Mouse (Mus musculus): ENCODE data around the gene Ankrd28. TPM values are rescaled to one million over a fixed set of nuclear protein-coding genes. Genes with fewer than 3 reads are reported as not detected.

The Ankrd28 gene
- polyA plus RNA-seq, 1 experiment = 2.7 TPM

- DNase-seq (ENCODE audit: low read depth in 1 of 2, low spot score in 2 of 2) = no peak
- H3K4me1 ChIP-seq (ENCODE audit: control insufficient read depth, insufficient read depth, insufficient read length) = no peaks in the 10 kb centered on the region
- no peaks in the 10 kb centered on the region for H3K27me3 ChIP-seq (ENCODE audit: control insufficient read depth, insufficient read depth, low read length)
- no peak for TF ChIP-seq POLR2A (IDR thresholded peaks at IDR 0.05; ENCODE audit: low read depth, low read length)
- TF ChIP-seq CTCF (IDR thresholded peaks at IDR 0.05; ENCODE audit: extremely low read depth, insufficient read depth, insufficient read length, insufficient replicate concordance) = no peak
- peaks cover 15% of the 10 kb centered on the region for H3K36me3 ChIP-seq (ENCODE audit: control insufficient read depth, insufficient read depth, low read length)
- H3K27ac ChIP-seq (ENCODE audit: insufficient read depth, low read length) = no peak overlapping the region
- no peak overlapping the region for H3K4me3 ChIP-seq (ENCODE audit: extremely low read depth, insufficient read depth, insufficient read length)
- WGBS = 97% methylated on average over 1 of the region's 1 CpGs
Observed at GRCm38 (mm10) chr14:31722746-31723145, 107.7 kb downstream of the Ankrd28 start.

DNA sequence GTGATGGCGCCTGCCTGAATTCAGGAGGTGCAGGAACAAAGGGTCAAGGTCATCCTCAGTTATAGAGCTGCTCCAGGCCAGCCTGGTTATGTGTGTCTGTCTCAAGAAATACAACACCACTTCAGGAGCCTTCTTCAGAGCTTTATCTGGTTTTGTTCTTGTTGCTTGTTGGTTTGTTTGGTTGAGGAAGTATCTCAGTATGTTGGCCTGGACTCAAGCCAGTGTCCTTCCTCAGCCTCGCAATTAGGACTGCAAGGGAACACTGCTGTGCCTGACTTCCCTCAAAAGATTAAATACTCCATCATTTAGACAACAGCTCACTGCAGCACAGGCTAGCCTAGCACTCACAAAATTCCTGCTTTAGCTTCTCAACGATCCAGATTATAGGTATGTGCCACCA lies 109.2 kb downstream of the Ankrd28 start:
- no peak for TF ChIP-seq CTCF (IDR thresholded peaks at IDR 0.05; ENCODE audit: extremely low read depth, insufficient read depth, insufficient read length, insufficient replicate concordance)
- no peak for TF ChIP-seq POLR2A (IDR thresholded peaks at IDR 0.05; ENCODE audit: low read depth, low read length)
- DNase-seq (ENCODE audit: low read depth in 1 of 2, low spot score in 2 of 2) = no peak
- H3K36me3 ChIP-seq (ENCODE audit: control insufficient read depth, insufficient read depth, low read length) = peaks cover 17% of the 10 kb centered on the region
- H3K4me1 ChIP-seq (ENCODE audit: control insufficient read depth, insufficient read depth, insufficient read length) = no peaks in the 10 kb centered on the region
- H3K27ac ChIP-seq (ENCODE audit: insufficient read depth, low read length) = no peak overlapping the region
- 93% methylated on average over 3 of the region's 3 CpGs for WGBS
- no peak overlapping the region for H3K4me3 ChIP-seq (ENCODE audit: extremely low read depth, insufficient read depth, insufficient read length)
- no peaks in the 10 kb centered on the region for H3K27me3 ChIP-seq (ENCODE audit: control insufficient read depth, insufficient read depth, low read length)

DNA sequence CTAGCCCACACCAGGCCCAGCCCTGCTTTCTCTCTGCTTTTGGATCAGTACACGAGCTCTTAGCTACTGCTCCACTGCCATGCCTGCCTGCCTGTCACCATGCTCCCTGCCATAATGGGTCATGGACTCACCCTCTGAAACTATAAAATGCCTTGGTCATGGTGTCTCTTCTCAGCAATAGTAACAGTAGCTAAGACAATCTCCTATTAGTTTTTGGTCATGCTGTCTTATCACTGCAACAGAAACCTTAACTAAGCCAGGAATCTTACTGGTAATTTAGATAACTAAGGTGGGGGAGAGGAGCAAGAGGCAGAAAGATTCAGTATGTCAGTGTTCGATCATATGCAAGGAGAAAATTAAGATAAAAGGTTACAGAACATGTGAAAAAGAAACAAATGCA lies 112.1 kb downstream of the Ankrd28 start:
- no peaks in the 10 kb centered on the region for H3K4me1 ChIP-seq (ENCODE audit: control insufficient read depth, insufficient read depth, insufficient read length)
- no peaks in the 10 kb centered on the region for H3K27me3 ChIP-seq (ENCODE audit: control insufficient read depth, insufficient read depth, low read length)
- peaks cover 18% of the 10 kb centered on the region for H3K36me3 ChIP-seq (ENCODE audit: control insufficient read depth, insufficient read depth, low read length)
- TF ChIP-seq CTCF (IDR thresholded peaks at IDR 0.05; ENCODE audit: extremely low read depth, insufficient read depth, insufficient read length, insufficient replicate concordance) (no peak), POLR2A (IDR thresholded peaks at IDR 0.05; ENCODE audit: low read depth, low read length) (no peak)
- DNase-seq (ENCODE audit: low read depth in 1 of 2, low spot score in 2 of 2) = no peak
- WGBS = 83% methylated on average over 2 of the region's 2 CpGs
- no peak overlapping the region for H3K4me3 ChIP-seq (ENCODE audit: extremely low read depth, insufficient read depth, insufficient read length)
- H3K27ac ChIP-seq (ENCODE audit: insufficient read depth, low read length) = no peak overlapping the region

GRCm38 (mm10) chr14:31717360-31717759 lies 113.1 kb downstream of the Ankrd28 start:
- H3K4me1 ChIP-seq (ENCODE audit: control insufficient read depth, insufficient read depth, insufficient read length) = no peaks in the 10 kb centered on the region
- no peaks in the 10 kb centered on the region for H3K27me3 ChIP-seq (ENCODE audit: control insufficient read depth, insufficient read depth, low read length)
- peaks cover 19% of the 10 kb centered on the region for H3K36me3 ChIP-seq (ENCODE audit: control insufficient read depth, insufficient read depth, low read length)
- H3K4me3 ChIP-seq (ENCODE audit: extremely low read depth, insufficient read depth, insufficient read length) = no peak overlapping the region
- no peak for TF ChIP-seq CTCF (IDR thresholded peaks at IDR 0.05; ENCODE audit: extremely low read depth, insufficient read depth, insufficient read length, insufficient replicate concordance)
- no peak for TF ChIP-seq POLR2A (IDR thresholded peaks at IDR 0.05; ENCODE audit: low read depth, low read length)
- H3K27ac ChIP-seq (ENCODE audit: insufficient read depth, low read length) = no peak overlapping the region
- no peak for DNase-seq (ENCODE audit: low read depth in 1 of 2, low spot score in 2 of 2)
- 91% methylated on average over 5 of the region's 5 CpGs for WGBS

DNA sequence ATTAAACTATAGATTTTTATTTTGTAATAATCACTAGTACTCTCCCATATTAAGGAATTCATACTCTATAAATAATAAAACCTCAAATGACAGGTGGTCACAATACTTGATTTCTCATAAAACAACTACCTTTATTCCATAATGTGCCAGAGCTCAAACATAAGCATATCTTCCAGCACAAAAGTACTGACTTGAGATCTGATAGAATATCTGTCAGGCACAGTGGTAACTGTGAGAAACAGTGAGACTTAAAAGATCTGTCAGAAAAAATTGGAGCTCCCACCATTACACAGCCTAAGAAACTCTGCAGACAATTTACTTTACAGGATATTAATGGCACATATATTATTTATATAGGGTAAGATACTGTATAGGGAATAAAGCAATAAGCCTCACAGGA lies 114.8 kb downstream of the Ankrd28 start:
- Histone ChIP-seq H3K27me3 (ENCODE audit: control insufficient read depth, insufficient read depth, low read length) (no peaks in the 10 kb centered on the region), H3K36me3 (ENCODE audit: control insufficient read depth, insufficient read depth, low read length) (peaks cover 16% of the 10 kb centered on the region), H3K27ac (ENCODE audit: insufficient read depth, low read length) (no peak overlapping the region), H3K4me3 (ENCODE audit: extremely low read depth, insufficient read depth, insufficient read length) (no peak overlapping the region), H3K4me1 (ENCODE audit: control insufficient read depth, insufficient read depth, insufficient read length) (no peaks in the 10 kb centered on the region)
- no peak for TF ChIP-seq CTCF (IDR thresholded peaks at IDR 0.05; ENCODE audit: extremely low read depth, insufficient read depth, insufficient read length, insufficient replicate concordance)
- TF ChIP-seq POLR2A (IDR thresholded peaks at IDR 0.05; ENCODE audit: low read depth, low read length) = no peak
- DNase-seq (ENCODE audit: low read depth in 1 of 2, low spot score in 2 of 2) = no peak

GRCm38 (mm10) chr14:31709343-31709742 lies 121.1 kb downstream of the Ankrd28 start:
- Histone ChIP-seq H3K36me3 (ENCODE audit: control insufficient read depth, insufficient read depth, low read length) (peaks cover 15% of the 10 kb centered on the region), H3K27ac (ENCODE audit: insufficient read depth, low read length) (no peak overlapping the region), H3K27me3 (ENCODE audit: control insufficient read depth, insufficient read depth, low read length) (no peaks in the 10 kb centered on the region), H3K4me1 (ENCODE audit: control insufficient read depth, insufficient read depth, insufficient read length) (no peaks in the 10 kb centered on the region), H3K4me3 (ENCODE audit: extremely low read depth, insufficient read depth, insufficient read length) (no peak overlapping the region)
- no peak for TF ChIP-seq CTCF (IDR thresholded peaks at IDR 0.05; ENCODE audit: extremely low read depth, insufficient read depth, insufficient read length, insufficient replicate concordance)
- no peak for TF ChIP-seq POLR2A (IDR thresholded peaks at IDR 0.05; ENCODE audit: low read depth, low read length)
- no peak for DNase-seq (ENCODE audit: low read depth in 1 of 2, low spot score in 2 of 2)
- 79% methylated on average over 1 of the region's 1 CpGs for WGBS

DNA sequence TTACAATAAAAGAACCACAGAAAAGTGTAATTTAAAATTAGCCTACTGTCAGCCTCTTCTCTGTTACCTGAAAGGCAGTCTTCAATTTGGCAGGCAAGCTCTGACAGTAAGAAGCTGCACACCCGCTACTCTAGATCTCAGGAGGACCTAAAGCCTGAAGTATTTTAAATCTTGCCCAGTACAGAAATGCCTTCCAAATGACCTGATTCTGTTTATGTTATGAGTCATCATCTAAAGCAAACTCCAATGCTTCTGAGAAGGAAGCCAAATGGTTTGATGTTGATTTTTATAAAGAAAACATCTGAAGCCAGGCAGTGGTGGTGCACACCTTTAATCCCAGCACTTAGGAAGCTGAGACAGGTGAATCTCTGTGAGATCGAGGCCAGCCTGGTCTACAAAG lies 130.1 kb downstream of the Ankrd28 start:
- H3K4me1 ChIP-seq (ENCODE audit: control insufficient read depth, insufficient read depth, insufficient read length) = peaks cover 14% of the 10 kb centered on the region
- no peak overlapping the region for H3K4me3 ChIP-seq (ENCODE audit: extremely low read depth, insufficient read depth, insufficient read length)
- peaks cover 5% of the 10 kb centered on the region for H3K36me3 ChIP-seq (ENCODE audit: control insufficient read depth, insufficient read depth, low read length)
- DNase-seq (ENCODE audit: low read depth in 1 of 2, low spot score in 2 of 2) = no peak
- H3K27me3 ChIP-seq (ENCODE audit: control insufficient read depth, insufficient read depth, low read length) = no peaks in the 10 kb centered on the region
- WGBS = 82% methylated on average over 2 of the region's 2 CpGs
- TF ChIP-seq POLR2A (IDR thresholded peaks at IDR 0.05; ENCODE audit: low read depth, low read length) (no peak), CTCF (IDR thresholded peaks at IDR 0.05; ENCODE audit: extremely low read depth, insufficient read depth, insufficient read length, insufficient replicate concordance) (no peak)
- no peak overlapping the region for H3K27ac ChIP-seq (ENCODE audit: insufficient read depth, low read length)

Data from spleen, adult 2 months (tissue).